Mouse (Mus musculus) neural tube, embryonic 14.5 days (tissue): ENCODE measurements at regions not wholly inside any gene's neighbourhood (a gene's known extent, or its start where the extent isn't known, plus 50 kb on each side); places are given as distances from the start of the nearest gene placed in this dataset.

Experiments
- ATAC-seq: fragments of 200-750 bp; cut with Nextera tagmentation; 2 replicates; pipeline ENCODE4 v1.8.0; 2017; ENCODE audit warnings: low read depth, mild to moderate bottlenecking, moderate TSS enrichment, moderate library complexity
- H3K27ac ChIP-seq: fragments of 300-500 bp; sonication (generic); 2 replicates; pipeline ENCODE4 v1.5.1; 2014; ENCODE audit warnings: low read depth, mild to moderate bottlenecking, control low read depth, low read length, moderate library complexity, mixed read lengths
- H3K27me3 ChIP-seq: fragments of 300-500 bp; sonication (generic); 2 replicates; pipeline ENCODE4 v1.6.1; 2014; ENCODE audit warnings: low read length; ENCODE audit not compliant: control insufficient read depth, insufficient read depth
- H3K36me3 ChIP-seq: fragments of 300-500 bp; sonication (generic); 2 replicates; pipeline ENCODE4 v1.6.1; 2014; ENCODE audit warnings: low read length, mixed read lengths; ENCODE audit not compliant: control insufficient read depth, insufficient read depth
- H3K4me1 ChIP-seq: fragments of 300-500 bp; sonication (generic); 2 replicates; pipeline ENCODE4 v1.6.1; 2014; ENCODE audit warnings: low read length; ENCODE audit not compliant: control insufficient read depth, insufficient read depth
- H3K4me2 ChIP-seq: fragments of 300-500 bp; sonication (generic); 2 replicates; pipeline ENCODE4 v1.6.1; 2014; ENCODE audit warnings: mild to moderate bottlenecking, low read depth, low read length, control low read depth
- H3K4me3 ChIP-seq: fragments of 300-500 bp; sonication (generic); 2 replicates; pipeline ENCODE4 v1.5.1; 2014; ENCODE audit warnings: low read depth, low read length, control low read depth, mixed read lengths
- H3K9ac ChIP-seq: fragments of 300-500 bp; sonication (generic); replicated peaks from 2 replicates; pipeline ENCODE4 v1.6.1; 2014; ENCODE audit warnings: low read depth, mild to moderate bottlenecking, control low read depth, low read length, mixed read lengths
- H3K9me3 ChIP-seq: fragments of 300-500 bp; sonication (generic); 2 replicates; pipeline ENCODE4 v1.6.1; 2016; ENCODE audit warnings: low read length; ENCODE audit not compliant: control insufficient read depth
- WGBS: fragments of 180-500 bp; shearing (Covaris S2); extraction: QIAGEN DNeasy Blood & Tissue Kit; methylation state at CpG from one replicate; pipeline ENCODE4 v1.1.7; 2014; 5-methylcytosine and 5-hydroxymethylcytosine counted together

DNA sequence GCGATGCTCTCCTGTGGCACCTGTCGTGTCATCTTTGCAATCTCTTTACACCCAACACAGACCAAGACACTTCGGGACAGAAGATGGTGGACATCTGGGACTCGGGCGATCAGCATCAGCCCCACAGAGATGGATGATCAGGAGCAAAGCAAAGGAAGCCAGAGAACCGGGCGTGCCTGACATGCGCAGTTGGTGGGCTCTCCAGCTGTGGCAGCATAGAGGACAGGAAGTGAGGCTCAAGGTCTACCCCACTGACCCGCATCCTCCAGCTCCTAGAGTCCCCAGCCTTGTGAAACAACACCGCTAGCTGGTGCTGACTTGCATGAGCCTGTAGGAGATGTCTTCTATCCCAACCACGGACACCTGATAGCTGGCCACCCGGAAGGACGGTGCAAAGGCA lies 312.9 kb upstream of the Prox1 start:
- no peak overlapping the region for H3K4me2 ChIP-seq
- 89% methylated on average over 13 of the region's 13 CpGs for WGBS

DNA sequence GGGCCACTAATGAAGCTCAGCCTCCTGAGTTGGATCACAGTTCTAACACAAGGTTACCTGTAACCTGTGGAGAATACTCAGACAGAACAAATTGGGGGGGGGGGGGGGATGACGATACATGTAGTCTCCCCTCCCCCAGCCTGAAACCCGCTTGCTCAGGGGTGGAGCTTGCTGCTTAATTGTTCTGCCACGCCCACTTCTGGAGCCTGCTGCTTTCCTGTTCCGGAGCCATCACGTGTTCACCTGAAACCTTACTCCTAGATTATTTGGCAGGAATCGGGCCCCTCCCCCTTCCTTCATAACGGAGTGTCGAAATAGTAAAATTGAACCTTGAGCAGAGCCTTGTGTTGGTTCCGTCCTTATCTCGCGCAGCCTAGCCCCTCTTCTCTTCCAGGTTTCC lies 310.6 kb upstream of the Prox1 start:
- H3K4me2 ChIP-seq, result no peak overlapping the region
- no peak overlapping the region for H3K27ac ChIP-seq
- no peaks in the 10 kb centered on the region for H3K36me3 ChIP-seq
- no peaks in the 10 kb centered on the region for H3K27me3 ChIP-seq
- H3K4me3 ChIP-seq, result no peak overlapping the region
- H3K9ac ChIP-seq, result no peak overlapping the region
- no peak for ATAC-seq
- no peaks in the 10 kb centered on the region for H3K9me3 ChIP-seq
- whole genome bisulfite sequencing, result 68% methylated on average over 11 of the region's 11 CpGs
- no peaks in the 10 kb centered on the region for H3K4me1 ChIP-seq

More for the DNA sequence above, 312.9 kb upstream of the Prox1 start:
- Histone ChIP-seq H3K4me3 (no peak overlapping the region), H3K36me3 (no peaks in the 10 kb centered on the region), H3K27ac (no peak overlapping the region), H3K27me3 (no peaks in the 10 kb centered on the region), H3K9me3 (no peaks in the 10 kb centered on the region), H3K4me1 (no peaks in the 10 kb centered on the region), H3K9ac (no peak overlapping the region)
- ATAC-seq, result no peak

DNA sequence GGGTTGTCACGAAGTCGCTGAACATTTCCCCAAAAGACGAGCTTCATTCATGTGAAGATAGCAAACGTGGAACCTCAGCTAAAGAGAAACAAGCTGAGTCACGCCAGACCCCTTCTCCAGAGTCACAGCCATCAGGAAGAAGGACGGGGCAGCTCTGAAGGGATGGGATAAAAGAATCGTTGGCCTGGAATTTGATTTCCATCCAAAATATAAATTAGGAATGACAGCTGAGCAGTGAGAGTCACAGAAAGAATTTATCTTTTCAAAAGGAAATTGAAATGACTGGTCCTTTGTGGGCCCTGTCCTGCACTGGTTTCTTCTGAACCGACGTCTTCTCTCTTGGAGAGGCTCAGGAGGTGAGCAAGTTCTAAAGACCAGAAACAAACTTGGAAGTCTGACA lies 310.1 kb upstream of the Prox1 start:
- Histone ChIP-seq H3K4me3 (no peak overlapping the region), H3K4me2 (no peak overlapping the region), H3K27me3 (no peaks in the 10 kb centered on the region), H3K4me1 (no peaks in the 10 kb centered on the region), H3K9ac (no peak overlapping the region), H3K27ac (no peak overlapping the region), H3K9me3 (no peaks in the 10 kb centered on the region), H3K36me3 (no peaks in the 10 kb centered on the region)
- WGBS, result 57% methylated on average over 9 of the region's 9 CpGs
- ATAC-seq, result no peak

DNA sequence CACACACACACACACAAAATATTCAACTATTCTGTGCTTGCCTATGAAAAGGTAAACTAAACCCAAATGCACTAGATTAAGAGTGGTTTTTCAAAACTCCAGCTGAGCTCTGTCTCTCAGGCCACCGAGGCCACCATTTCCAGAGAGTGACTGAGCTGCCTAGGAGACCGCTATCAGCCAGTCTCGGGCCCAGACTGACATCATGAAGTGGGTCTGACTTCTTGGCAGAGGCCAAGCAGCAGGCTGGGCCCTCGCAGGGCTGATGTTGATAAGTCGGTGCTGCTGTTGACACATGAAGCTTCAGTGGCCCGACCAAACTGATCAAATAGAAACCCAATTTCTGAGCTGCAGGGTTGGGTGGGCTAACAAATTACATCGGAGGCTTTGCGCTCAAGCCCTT lies 302.2 kb upstream of the Prox1 start:
- ATAC-seq, result no peak
- Histone ChIP-seq H3K36me3 (no peaks in the 10 kb centered on the region), H3K27me3 (no peaks in the 10 kb centered on the region), H3K9ac (no peak overlapping the region), H3K9me3 (no peaks in the 10 kb centered on the region), H3K4me2 (no peak overlapping the region), H3K27ac (no peak overlapping the region), H3K4me1 (no peaks in the 10 kb centered on the region), H3K4me3 (no peak overlapping the region)
- WGBS, result 90% methylated on average over 8 of the region's 8 CpGs

DNA sequence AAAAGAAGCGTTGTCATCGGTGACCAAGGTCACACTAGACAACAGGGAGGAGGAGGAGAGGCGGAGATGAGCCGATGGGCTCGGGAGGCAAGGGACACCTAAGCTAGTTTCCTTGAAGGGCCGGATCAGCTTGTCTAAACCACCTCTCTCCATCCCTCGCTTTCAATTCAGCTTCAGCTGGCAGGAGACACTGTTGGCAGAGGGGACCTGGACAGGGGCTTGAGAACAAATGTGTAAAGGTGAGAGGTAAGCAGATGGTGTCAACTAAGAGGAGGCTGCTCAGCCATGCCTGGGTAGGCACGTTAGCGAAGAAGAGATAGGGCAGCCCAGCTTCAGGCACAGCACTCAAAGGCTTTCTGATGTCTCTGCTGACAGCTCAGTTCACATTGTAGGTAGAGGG lies 299.8 kb upstream of the Prox1 start:
- WGBS, result 88% methylated on average over 9 of the region's 9 CpGs
- ATAC-seq, result no peak
- H3K9me3 ChIP-seq, result no peaks in the 10 kb centered on the region

DNA sequence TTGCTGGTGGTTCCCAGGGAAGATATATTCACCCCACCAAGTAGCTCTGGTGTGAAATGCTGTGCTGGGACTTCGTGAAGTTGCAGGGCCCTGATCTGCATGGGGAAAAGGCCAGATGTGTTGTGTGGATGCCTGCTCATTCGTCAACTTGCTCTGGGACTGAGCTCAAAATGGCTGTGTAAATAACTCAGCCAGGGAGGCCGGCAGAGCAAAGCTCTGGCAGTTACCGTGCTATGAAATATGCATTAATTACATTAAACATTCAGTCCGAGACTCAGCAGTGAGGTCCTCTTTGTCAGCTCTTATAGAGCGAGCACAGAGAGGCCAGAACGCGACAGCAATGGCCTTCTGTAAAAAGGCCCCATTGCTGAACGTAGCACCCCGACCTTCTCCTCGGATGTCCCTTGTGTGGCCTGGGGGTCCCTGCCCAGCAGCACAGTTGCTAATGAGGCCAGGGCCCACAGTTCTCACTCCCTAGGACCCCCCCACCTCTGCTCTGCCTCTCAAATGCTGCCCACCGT lies 287.1 kb upstream of the Prox1 start:
- H3K27me3 ChIP-seq, result no peaks in the 10 kb centered on the region
- H3K4me2 ChIP-seq, result no peak overlapping the region
- H3K9me3 ChIP-seq, result no peaks in the 10 kb centered on the region
- no peak overlapping the region for H3K4me3 ChIP-seq
- no peak overlapping the region for H3K9ac ChIP-seq
- peak overlapping the region; percentile 52; the same call in 1 of the 2 replicates for H3K27ac ChIP-seq
- no peak; the same call in 1 of the 2 replicates for ATAC-seq
- no peaks in the 10 kb centered on the region for H3K36me3 ChIP-seq
- no peaks in the 10 kb centered on the region for H3K4me1 ChIP-seq
- 23% methylated on average over 12 of the region's 12 CpGs for WGBS

More for the DNA sequence above, 299.8 kb upstream of the Prox1 start:
- Histone ChIP-seq H3K4me3 (no peak overlapping the region), H3K4me2 (no peak overlapping the region), H3K4me1 (no peaks in the 10 kb centered on the region), H3K9ac (no peak overlapping the region), H3K27ac (no peak overlapping the region), H3K27me3 (no peaks in the 10 kb centered on the region), H3K36me3 (no peaks in the 10 kb centered on the region)

DNA sequence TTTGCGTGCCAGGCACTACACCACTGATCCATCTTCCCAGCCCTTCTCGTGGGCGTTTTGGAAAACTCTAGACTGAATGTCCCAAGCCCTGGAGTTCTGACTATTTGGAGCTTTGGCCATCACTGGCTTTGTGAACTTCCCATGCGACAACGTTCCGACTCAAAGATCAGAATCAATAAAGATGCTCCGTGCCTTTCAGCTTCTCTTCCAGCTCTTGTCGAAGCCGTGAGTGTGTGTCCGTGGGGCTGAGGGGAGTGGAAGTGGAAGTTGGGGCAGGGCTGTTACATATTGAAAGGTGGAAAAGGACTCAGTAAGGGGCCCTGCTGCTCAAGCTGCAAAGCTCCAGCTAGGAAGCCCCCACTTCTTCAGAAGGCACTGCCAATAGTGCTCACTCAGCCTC lies 283.0 kb upstream of the Prox1 start:
- no peak overlapping the region for H3K9ac ChIP-seq
- 92% methylated on average over 10 of the region's 10 CpGs for WGBS

DNA sequence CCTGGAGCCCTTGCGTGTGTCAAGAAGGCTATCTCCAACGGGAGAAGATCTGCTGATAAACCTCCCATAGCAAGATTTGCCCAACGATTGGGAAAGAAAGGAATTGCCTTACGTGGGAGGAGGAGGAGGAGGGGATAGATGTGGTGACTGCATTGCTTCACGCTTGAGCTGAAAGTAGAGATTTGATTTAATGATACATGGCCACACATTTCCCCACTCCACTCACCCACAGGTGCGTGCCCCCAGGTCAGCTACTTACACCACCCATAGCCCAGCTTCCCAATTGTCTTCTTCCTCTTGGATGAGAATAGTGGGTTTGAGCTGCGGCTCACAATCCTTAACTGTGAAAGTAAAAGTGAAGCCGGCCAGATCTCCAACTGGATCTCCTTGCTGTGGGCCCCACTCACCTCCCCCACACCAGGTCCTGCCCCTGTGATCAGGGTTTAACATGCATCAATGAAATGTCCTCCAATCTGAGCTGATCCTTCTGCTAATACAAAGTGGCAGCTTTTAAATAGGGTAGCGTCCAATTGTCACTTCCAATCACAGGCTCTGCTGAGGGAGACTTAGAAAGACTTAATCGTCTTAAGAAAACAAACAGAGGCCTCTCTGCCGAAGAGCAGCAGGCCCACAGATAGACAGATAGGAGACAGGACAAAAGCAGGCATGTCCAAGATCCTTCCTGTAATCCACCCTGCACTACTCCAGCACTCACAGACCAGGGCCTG lies 281.8 kb upstream of the Prox1 start:
- H3K27me3 ChIP-seq, result no peaks in the 10 kb centered on the region
- H3K4me3 ChIP-seq, result no peak overlapping the region
- no peak overlapping the region for H3K27ac ChIP-seq
- no peak for ATAC-seq
- H3K9me3 ChIP-seq, result no peaks in the 10 kb centered on the region
- H3K36me3 ChIP-seq, result no peaks in the 10 kb centered on the region
- H3K4me2 ChIP-seq, result no peak overlapping the region
- H3K4me1 ChIP-seq, result no peaks in the 10 kb centered on the region
- H3K9ac ChIP-seq, result no peak overlapping the region
- 76% methylated on average over 11 of the region's 11 CpGs for WGBS

More for the DNA sequence above, 283.0 kb upstream of the Prox1 start:
- H3K4me2 ChIP-seq, result no peak overlapping the region
- H3K36me3 ChIP-seq, result no peaks in the 10 kb centered on the region
- no peaks in the 10 kb centered on the region for H3K9me3 ChIP-seq
- no peak overlapping the region for H3K4me3 ChIP-seq
- no peaks in the 10 kb centered on the region for H3K4me1 ChIP-seq
- no peak overlapping the region for H3K27ac ChIP-seq
- no peaks in the 10 kb centered on the region for H3K27me3 ChIP-seq
- ATAC-seq, result no peak

DNA sequence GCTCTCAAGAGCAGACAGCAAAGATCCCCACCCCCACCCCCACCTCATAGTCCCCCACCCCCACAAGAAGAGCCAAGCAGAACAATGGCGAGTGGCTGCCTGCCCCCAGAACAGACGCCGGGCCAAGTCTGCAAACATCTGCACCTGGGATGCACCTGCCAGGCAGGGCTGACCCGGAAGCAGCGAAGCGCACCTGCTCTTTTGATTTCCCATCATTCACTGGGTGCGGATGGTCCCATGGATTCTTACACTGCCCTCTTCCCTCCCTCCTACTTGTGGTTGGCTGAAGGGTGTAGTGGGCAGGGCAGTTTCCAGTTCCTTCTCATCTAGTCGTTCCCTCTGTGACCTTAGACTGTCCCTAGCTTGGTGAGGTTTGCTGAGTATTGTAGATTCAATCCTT lies 277.7 kb upstream of the Prox1 start:
- H3K36me3 ChIP-seq, result no peaks in the 10 kb centered on the region
- H3K4me3 ChIP-seq, result no peak overlapping the region
- no peak overlapping the region for H3K4me2 ChIP-seq
- no peaks in the 10 kb centered on the region for H3K9me3 ChIP-seq
- no peaks in the 10 kb centered on the region for H3K4me1 ChIP-seq
- H3K27ac ChIP-seq, result no peak overlapping the region
- no peak for ATAC-seq
- 29% methylated on average over 8 of the region's 8 CpGs for WGBS
- H3K27me3 ChIP-seq, result no peaks in the 10 kb centered on the region
- H3K9ac ChIP-seq, result no peak overlapping the region
